ENCODE assay signal across 36 mouse cellular contexts in the genomic region with DNA sequence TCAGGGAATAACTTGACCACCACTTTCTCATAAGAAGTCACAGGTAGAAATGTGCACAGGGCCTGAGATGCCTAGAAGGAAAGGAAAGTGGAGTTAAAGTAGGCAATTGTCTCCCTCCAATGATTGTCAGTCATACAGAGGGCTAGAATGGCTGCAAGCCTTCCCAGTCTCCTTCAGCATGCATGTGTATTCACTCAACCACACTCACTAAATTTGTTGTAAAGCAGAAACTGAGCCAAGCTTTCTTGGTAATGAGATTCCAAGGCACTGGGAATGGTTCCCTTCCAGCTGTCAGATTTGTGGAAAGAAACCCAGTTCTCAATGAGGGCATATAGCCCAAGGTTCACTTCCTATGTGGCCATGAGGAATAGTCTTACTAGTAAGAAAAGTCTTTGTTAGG. TPM values are rescaled to one million over a fixed set of nuclear protein-coding genes. Genes with fewer than 3 reads are reported as not detected.
DNase-seq lines count a peak whose midpoint lies in the region; ATAC-seq and TF ChIP-seq lines count a peak whose summit lies in the region.
"Had no signal": no experiment of that assay in that cellular context is flagged by ENCODE, and none has a peak within 500 bp of the region (broad histone marks: within the 10 kb centered on the region; RNA-seq: fewer than 3 reads in every experiment).

No protein-coding gene starts in this region.

- H3K4me1 ChIP-seq in limb, embryonic 14.5 days (ENCODE audit: control insufficient read depth, insufficient read depth, low read length) = no peaks in the 10 kb centered on the region
- peaks cover 5% of the 10 kb centered on the region; the same call in 1 of the 2 replicates for H3K4me1 ChIP-seq in limb, embryonic 10.5 days
- no peaks in the 10 kb centered on the region for H3K4me1 ChIP-seq in midbrain, embryonic 13.5 days (replicated peaks)
- H3K4me1 ChIP-seq: embryonic facial prominence, embryonic 15.5 days; heart, embryonic 13.5 days had no signal

- H3K27me3 ChIP-seq in limb, embryonic 14.5 days (ENCODE audit: control insufficient read depth, insufficient read depth, low read length) = no peaks in the 10 kb centered on the region
- no peaks in the 10 kb centered on the region for H3K27me3 ChIP-seq in limb, embryonic 10.5 days (ENCODE audit: low read depth, poor library complexity, severe bottlenecking)
- H3K27me3 ChIP-seq in midbrain, embryonic 13.5 days = no peaks in the 10 kb centered on the region
- H3K27me3 ChIP-seq: embryonic facial prominence, embryonic 15.5 days; heart, embryonic 13.5 days had no signal

- no peak overlapping the region for H3K4me3 ChIP-seq in limb, embryonic 14.5 days (replicated peaks; ENCODE audit: low read length)
- H3K4me3 ChIP-seq in limb, embryonic 10.5 days = no peak overlapping the region
- no peak overlapping the region for H3K4me3 ChIP-seq in midbrain, embryonic 13.5 days (replicated peaks)
- H3K4me3 ChIP-seq: embryonic facial prominence, embryonic 15.5 days; heart, embryonic 13.5 days had no signal

- H3K9me3 ChIP-seq in limb, embryonic 14.5 days (ENCODE audit: control insufficient read depth, low read length) = no peaks in the 10 kb centered on the region
- H3K9me3 ChIP-seq in limb, embryonic 10.5 days (replicated peaks) = no peaks in the 10 kb centered on the region
- no peaks in the 10 kb centered on the region for H3K9me3 ChIP-seq in midbrain, embryonic 13.5 days
- H3K9me3 ChIP-seq: embryonic facial prominence, embryonic 15.5 days; heart, embryonic 13.5 days had no signal

- H3K4me2 ChIP-seq in limb, embryonic 14.5 days (replicated peaks; ENCODE audit: low read depth, low read length, severe bottlenecking) = no peak overlapping the region
- H3K4me2 ChIP-seq in midbrain, embryonic 13.5 days (replicated peaks) = no peak overlapping the region
- H3K4me2 ChIP-seq: embryonic facial prominence, embryonic 15.5 days; heart, embryonic 13.5 days had no signal

- H3K27ac ChIP-seq in limb, embryonic 14.5 days (replicated peaks; ENCODE audit: low read depth, low read length) = no peak overlapping the region
- H3K27ac ChIP-seq in limb, embryonic 10.5 days = no peak overlapping the region
- H3K27ac ChIP-seq in midbrain, embryonic 13.5 days = no peak overlapping the region
- H3K27ac ChIP-seq: embryonic facial prominence, embryonic 15.5 days; heart, embryonic 13.5 days; liver, embryonic 14.5 days; macrophage had no signal

- H3K36me3 ChIP-seq in limb, embryonic 14.5 days (ENCODE audit: control insufficient read depth, insufficient read depth, low read length) = no peaks in the 10 kb centered on the region
- H3K36me3 ChIP-seq in limb, embryonic 10.5 days = no peaks in the 10 kb centered on the region
- no peaks in the 10 kb centered on the region for H3K36me3 ChIP-seq in midbrain, embryonic 13.5 days
- H3K36me3 ChIP-seq: embryonic facial prominence, embryonic 15.5 days; heart, embryonic 13.5 days had no signal

- no peak for DNase-seq in frontal cortex, adult 2 months (ENCODE audit: extremely low spot score in 1 of 2, low spot score in 1 of 2)
- DNase-seq in limb, embryonic 14.5 days (ENCODE audit: low spot score) = peak; percentile 9
- DNase-seq in limb, embryonic 10.5 days (ENCODE audit: low spot score) = no peak
- peak; percentile 74 for DNase-seq in lung, postnatal 10 days
- DNase-seq in layer of hippocampus, adult 18-20 months (ENCODE audit: low spot score in 2 of 2) = no peak
- DNase-seq: adrenal gland, postnatal 14 days; cerebellum, adult 11-12 months; cerebellum, adult 9-11 months; kidney, adult 18-20 months; kidney, postnatal 36 days; layer of hippocampus, postnatal 36 days; left cerebral cortex, postnatal 4 days; liver; midbrain, embryonic 14.5 days; thymus, adult 2 months; thymus, postnatal 4 days had no signal

- no peak for TF ChIP-seq POLR2A in limb, embryonic 14.5 days (IDR thresholded peaks at IDR 0.05; ENCODE audit: borderline replicate concordance, extremely low read depth, insufficient read depth, insufficient read length)

- ATAC-seq in frontal cortex, adult (ENCODE audit: low TSS enrichment) = 0 out of 2 replicates have a peak, but pooled peaks have one; percentile 47
- ATAC-seq in limb, embryonic 14.5 days (ENCODE audit: low FRiP score, low read depth) = no peak
- no peak for ATAC-seq in midbrain, embryonic 13.5 days
- ATAC-seq: forebrain, embryonic 14.5 days; hindbrain, embryonic 16.5 days; Patski had no signal

- no peak overlapping the region for H3K9ac ChIP-seq in limb, embryonic 14.5 days (ENCODE audit: low read depth, low read length, severe bottlenecking)
- no peak overlapping the region for H3K9ac ChIP-seq in midbrain, embryonic 13.5 days (replicated peaks)
- H3K9ac ChIP-seq: embryonic facial prominence, embryonic 15.5 days; heart, embryonic 13.5 days; liver, embryonic 14.5 days had no signal

RNA-seq across cellular contexts. Expression of gene Mroh9, which starts 29.8 kb away (rescaled TPM):
- polyA plus RNA-seq in frontal cortex, adult 2 months (2012; rRNA removed) = not detected in 2 replicates
- polyA plus RNA-seq in limb, embryonic 14.5 days (2012; rRNA removed) = 0.06 TPM in 1 of 2 replicates, not detected in the other
- not detected in 2 replicates for polyA plus RNA-seq in limb, embryonic 14.5 days (2014; fragmentation: Nextera tagmentation; extraction: Ambion mirVana)
- polyA plus RNA-seq in limb, embryonic 10.5 days (2016; fragmentation: Nextera tagmentation; extraction: Ambion mirVana) = not detected in 2 replicates
- not detected in 2 replicates for polyA plus RNA-seq in midbrain, embryonic 13.5 days (2015; fragmentation: Nextera tagmentation; extraction: Ambion mirVana)
- total RNA-seq in layer of hippocampus, adult 18-20 months (2021) = not detected
- total RNA-seq: adrenal gland, postnatal 14 days; gastrocnemius, adult 8-10 months; gastrocnemius, postnatal 4 days; heart, postnatal 14 days; layer of hippocampus, adult 8-10 months; layer of hippocampus, postnatal 36 days; left cerebral cortex, postnatal 4 days; megakaryocyte-erythroid progenitor cell, adult 5-6 weeks; MEL; monocyte, adult 5-6 weeks had no signal
- polyA plus RNA-seq: embryonic facial prominence, embryonic 15.5 days; forebrain, embryonic 14.5 days; heart, embryonic 13.5 days; hindbrain, embryonic 11.5 days; hindbrain, embryonic 16.5 days; intestine, embryonic 14.5 days; kidney, embryonic 16.5 days; liver, embryonic 14.5 days; macrophage; midbrain, embryonic 14.5 days; neural tube, embryonic 14.5 days; Patski; thymus, adult 2 months had no signal

Comparison
In these comparisons a context has a peak if more than half of its experiments do, and no peak if none do; other contexts are left out.
1. DNase-seq: peak in limb, embryonic 14.5 days (single experiment) and lung, postnatal 10 days (single experiment); none in frontal cortex, adult 2 months (0 of 2), limb, embryonic 10.5 days (single experiment) and layer of hippocampus, adult 18-20 months (0 of 2).